Mouse (Mus musculus): Measurements from ENCODE around the gene Cplx3. TPM values are rescaled to one million over a fixed set of nuclear protein-coding genes. Genes with fewer than 3 reads are reported as not detected.

Cplx3 gene
- polyA plus RNA-seq (2012; rRNA removed), result not detected in 2 replicates

DNA sequence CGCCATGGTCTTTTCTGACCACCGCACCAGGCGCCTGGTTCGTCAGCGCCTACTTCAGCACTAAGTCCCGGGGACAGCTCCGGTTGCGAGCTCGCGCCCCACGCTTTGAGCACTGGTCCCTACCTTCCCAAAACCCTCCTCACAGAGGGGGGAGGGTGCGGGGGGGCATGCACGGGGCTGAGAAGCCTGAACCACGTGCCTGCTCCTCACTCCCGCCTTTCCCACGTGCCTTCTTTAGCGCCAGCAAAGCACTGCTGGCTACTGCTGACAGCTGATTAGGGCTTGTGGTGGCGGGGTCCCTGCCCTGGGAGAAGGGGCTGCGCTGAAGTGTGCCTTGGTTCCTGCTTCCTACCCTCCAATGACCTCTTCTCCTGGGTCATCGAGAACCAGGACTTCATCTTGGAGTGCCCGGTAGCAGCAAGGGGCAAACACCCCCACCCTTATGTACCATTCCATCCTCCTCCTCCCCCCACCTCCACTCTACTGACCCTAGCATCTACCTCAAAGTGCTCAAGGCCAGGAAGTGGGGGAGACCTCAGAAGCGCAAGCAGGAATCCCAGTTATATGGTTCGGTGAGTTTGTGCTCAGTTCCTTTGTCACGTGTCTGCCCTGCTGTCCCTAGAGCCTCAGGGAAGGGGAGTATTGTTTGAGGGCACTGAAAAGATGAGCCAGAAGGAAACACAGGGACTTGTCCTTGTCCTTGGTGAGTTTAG, at the start of gene Cplx3:
Gene Cplx3 (minus strand): TSS at position 143 of the 713 bp plus-strand sequence.

DNA sequence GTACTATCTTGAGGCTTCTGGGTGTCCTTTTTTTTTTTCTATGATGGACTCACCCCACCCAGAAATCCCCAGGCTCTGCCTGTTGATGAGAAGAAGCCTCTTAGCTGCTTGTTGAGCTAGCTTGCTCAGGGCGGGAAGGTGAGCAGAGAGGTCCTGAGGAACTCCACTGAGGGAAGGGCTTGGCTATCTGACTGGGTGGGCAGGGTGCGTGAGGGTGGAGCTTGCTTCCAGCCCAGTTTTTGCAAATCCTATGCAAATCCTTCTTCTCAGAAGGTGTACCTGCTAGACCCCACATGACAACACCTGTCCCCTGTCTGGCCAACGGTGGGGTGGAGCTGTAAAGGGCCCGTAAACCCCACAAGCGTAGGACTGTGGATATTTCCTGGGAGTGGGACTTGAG, 47.2 kb upstream of the Cplx3 start, which contains the start of gene Csk:
Gene Csk (minus strand): TSS at position 349 of the 400 bp plus-strand sequence.

DNA sequence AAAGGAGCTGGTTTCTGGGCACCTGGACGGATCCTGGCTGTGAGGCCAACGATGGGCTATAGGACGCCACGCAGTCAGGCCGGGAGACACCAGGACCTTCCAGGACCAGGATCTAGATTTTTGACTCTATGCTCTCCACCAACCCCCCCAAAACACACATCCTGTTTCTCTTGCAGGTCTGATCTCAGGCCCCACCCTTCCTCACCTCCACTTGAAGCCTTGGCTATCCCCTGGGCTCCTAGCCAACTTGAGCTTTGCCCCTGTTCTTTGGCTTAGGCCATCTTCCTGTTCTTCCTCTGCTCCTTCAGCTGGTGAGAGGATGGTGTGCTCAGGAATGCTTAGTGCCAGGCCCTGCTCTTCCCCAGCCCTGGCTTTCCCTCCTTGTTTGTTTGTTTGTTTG, 14.6 kb upstream of the Cplx3 start, which contains the start of gene Lman1l:
Gene Lman1l (minus strand): TSS at position 101 of the 400 bp plus-strand sequence.

DNA sequence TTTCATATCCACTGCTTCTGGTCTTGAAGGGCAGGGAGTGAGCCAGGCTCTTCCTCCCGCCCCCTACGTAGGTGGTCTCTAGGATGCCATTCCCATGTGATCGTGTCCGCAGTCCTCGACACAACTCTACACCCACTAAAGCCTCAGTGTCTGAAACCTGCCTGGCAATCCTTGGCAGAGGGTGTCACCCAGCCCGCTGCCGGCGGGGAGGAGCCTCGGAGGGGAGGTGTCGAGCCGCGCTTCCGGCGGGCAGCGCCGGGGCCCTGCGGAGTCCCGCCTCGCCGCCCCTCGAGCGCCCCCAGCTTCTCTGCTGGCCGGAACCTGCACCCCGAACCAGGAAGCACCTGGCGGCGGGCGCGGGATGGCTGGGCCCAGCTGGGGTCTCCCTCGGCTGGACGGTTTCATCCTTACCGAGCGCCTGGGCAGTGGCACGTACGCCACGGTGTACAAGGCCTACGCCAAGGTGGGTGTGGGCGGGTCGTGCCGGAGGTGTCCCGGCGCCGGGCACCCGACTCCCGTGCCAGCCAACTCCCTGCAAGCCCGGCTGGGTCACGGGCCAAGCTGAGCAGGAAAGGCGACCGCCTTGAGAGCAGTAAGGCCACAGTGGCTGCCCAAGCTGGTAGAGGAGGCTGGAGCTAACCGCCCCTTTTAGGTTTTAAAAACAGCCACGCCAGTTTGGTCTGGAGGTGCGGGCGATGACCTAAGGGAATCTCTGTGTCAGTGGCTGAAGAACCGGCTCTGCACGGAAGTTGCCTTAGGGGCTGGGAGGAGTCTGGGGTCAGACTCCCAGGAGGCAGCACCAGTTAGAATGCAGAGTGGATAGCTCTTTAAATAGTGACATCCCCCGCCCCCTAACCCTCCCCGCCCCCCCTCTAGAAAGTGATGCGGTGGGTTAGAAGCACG, 16.6 kb downstream of the Cplx3 start, which contains the start of gene Ulk3:
Gene Ulk3 (plus strand): TSS at position 229 of the 903 bp plus-strand sequence.

DNA sequence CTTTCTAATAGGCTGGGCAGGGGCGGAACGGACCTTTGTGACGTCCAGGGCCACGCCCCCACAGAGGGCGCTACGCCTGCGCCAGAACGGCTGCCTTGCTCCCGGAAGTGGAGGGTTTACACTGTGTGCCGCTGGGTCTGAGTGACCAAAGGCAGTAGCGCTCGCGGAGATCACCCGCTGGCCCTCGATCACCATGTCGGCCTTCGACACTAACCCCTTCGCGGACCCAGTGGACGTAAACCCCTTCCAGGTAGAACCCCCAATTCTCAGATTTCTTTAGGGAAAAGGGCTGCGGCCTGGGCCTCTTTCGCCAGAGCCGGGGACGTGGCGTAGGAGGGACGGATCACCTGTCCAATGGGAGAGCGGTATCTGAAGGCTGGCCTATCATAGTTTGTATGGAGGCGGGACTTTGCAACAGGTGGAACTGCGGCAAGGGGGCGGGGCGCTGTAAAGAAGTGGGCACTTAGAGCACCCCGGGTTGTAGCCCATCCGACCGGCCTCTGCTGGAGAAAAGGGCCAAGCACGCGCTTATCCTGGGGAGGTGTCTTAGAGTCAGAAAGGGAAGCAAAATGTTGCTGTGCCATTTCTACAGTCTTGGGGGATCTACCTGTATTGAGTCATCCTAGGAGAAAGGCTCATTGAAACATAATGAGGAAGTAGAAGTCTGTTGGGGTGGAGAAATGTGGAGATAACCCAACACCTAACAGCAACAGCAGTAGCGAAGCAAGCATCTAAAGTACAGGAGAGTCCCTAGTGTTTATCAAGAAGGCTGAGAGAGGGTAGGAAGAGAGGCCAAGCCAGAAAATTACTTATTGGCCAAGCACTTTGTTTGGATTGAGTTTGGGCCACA, 45.0 kb downstream of the Cplx3 start, which contains the start of gene Scamp2:
Gene Scamp2 (plus strand): TSS at position 83 of the 850 bp plus-strand sequence.

DNA sequence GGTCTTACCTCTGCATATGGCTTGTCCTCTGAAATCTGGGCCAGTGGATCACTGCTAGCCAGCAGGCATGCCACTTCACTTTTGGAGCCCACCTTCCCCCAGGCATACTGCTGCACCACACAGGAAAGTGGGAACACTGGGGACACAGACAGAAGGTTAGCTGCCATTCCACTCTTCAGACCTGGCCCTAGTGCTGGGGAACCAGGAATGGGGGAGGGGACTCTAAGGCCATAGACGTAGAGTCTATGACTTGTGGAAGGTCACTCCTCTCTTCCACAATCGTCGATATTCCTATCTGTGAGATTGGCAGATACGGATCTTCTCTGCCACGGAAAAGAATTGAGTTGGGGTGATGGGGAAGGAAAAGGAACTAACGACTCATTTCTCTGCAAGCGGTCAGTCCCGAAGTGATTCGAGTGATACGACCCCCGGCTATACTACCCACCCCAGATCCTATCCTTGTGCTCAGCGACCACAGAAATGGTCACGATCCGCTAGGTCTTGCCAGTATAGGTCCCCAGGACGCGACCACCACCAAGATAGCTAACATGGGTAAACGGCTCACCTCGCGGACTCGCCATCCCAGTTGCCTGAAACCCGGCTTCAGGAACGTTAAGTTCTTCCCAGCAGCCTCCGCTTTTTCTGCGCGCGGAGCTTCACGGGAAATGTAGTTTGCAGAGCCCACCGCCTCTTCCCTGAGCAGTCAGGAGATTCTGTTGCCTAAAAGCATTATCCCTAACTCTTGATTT, 53.8 kb downstream of the Cplx3 start, which contains the start of gene Mpi:
Gene Mpi (minus strand): TSS at position 625 of the 749 bp plus-strand sequence.

Other genes starting within 250 kb of the Cplx3 start
- gene Ppcdc, start 166.2 kb downstream of the Cplx3 start, polyA plus RNA-seq (2012; rRNA removed), result 31.3 and 33.2 TPM in 2 replicates
- gene Scamp5, start 138.2 kb downstream of the Cplx3 start, polyA plus RNA-seq (2012; rRNA removed), result 36.6 and 41.6 TPM in 2 replicates
- 32.4 and 52.8 TPM in 2 replicates for gene Rpp25, start 102.3 kb downstream of the Cplx3 start, polyA plus RNA-seq (2012; rRNA removed)
- gene Cox5a, start 85.0 kb downstream of the Cplx3 start, polyA plus RNA-seq (2012; rRNA removed), result 376 and 601 TPM in 2 replicates
- gene Fam219b, start 68.8 kb downstream of the Cplx3 start, polyA plus RNA-seq (2012; rRNA removed), result 21.8 and 29.0 TPM in 2 replicates
- 40.7 and 50.2 TPM in 2 replicates for gene Mpi, start 53.5 kb downstream of the Cplx3 start, polyA plus RNA-seq (2012; rRNA removed)
- gene Scamp2, start 45.3 kb downstream of the Cplx3 start, polyA plus RNA-seq (2012; rRNA removed), result 116 and 128 TPM in 2 replicates
- 25.7 and 31.5 TPM in 2 replicates for gene Ulk3, start 16.8 kb downstream of the Cplx3 start, polyA plus RNA-seq (2012; rRNA removed)
- not detected in 2 replicates for gene Lman1l, start 14.5 kb upstream of the Cplx3 start, polyA plus RNA-seq (2012; rRNA removed)
- gene Csk, start 47.4 kb upstream of the Cplx3 start, polyA plus RNA-seq (2012; rRNA removed), result 51.7 and 57.8 TPM in 2 replicates
- gene Cyp1a2, start 77.4 kb upstream of the Cplx3 start, polyA plus RNA-seq (2012; rRNA removed), result 0.08 and 0.53 TPM in 2 replicates
- gene Cyp1a1, start 81.6 kb upstream of the Cplx3 start, polyA plus RNA-seq (2012; rRNA removed), result 0.10 and 0.19 TPM in 2 replicates
- gene Edc3, start 102.3 kb upstream of the Cplx3 start, polyA plus RNA-seq (2012; rRNA removed), result 12.6 and 15.7 TPM in 2 replicates
- gene Clk3, start 159.6 kb upstream of the Cplx3 start, polyA plus RNA-seq (2012; rRNA removed), result 92.5 and 95.3 TPM in 2 replicates
- 7.9 and 10.1 TPM in 2 replicates for gene Arid3b, start 230.5 kb upstream of the Cplx3 start, polyA plus RNA-seq (2012; rRNA removed)